Mouse (Mus musculus) forebrain, embryonic 12.5 days (tissue): ENCODE measurements at regions not wholly inside any gene's neighbourhood (a gene's known extent, or its start where the extent isn't known, plus 50 kb on each side); places are given as distances from the start of the nearest gene placed in this dataset.

Experiments
- ATAC-seq: fragments of 200-750 bp; cut with Nextera tagmentation; 2 replicates; pipeline ENCODE4 v1.8.0; 2017; ENCODE audit warnings: moderate TSS enrichment; ENCODE audit not compliant: low FRiP score
- H3K27ac ChIP-seq: fragments of 300-500 bp; sonication (generic); 2 replicates; pipeline ENCODE4 v1.5.1; 2016; ENCODE audit warnings: mild to moderate bottlenecking
- H3K27me3 ChIP-seq: fragments of 300-500 bp; sonication (generic); 2 replicates; pipeline ENCODE4 v1.6.1; 2016; ENCODE audit warnings: mild to moderate bottlenecking
- H3K36me3 ChIP-seq: fragments of 300-500 bp; sonication (generic); replicated peaks from 2 replicates; pipeline ENCODE4 v1.6.1; 2016; ENCODE audit warnings: mild to moderate bottlenecking
- H3K4me1 ChIP-seq: fragments of 300-500 bp; sonication (generic); 2 replicates; pipeline ENCODE4 v1.6.1; 2016
- H3K4me2 ChIP-seq: fragments of 300-500 bp; sonication (generic); 2 replicates; pipeline ENCODE4 v1.6.1; 2016; ENCODE audit warnings: mild to moderate bottlenecking, moderate library complexity
- H3K4me3 ChIP-seq: fragments of 300-500 bp; sonication (generic); replicated peaks from 2 replicates; pipeline ENCODE4 v1.5.1; 2016; ENCODE audit warnings: mild to moderate bottlenecking
- H3K9ac ChIP-seq: fragments of 300-500 bp; sonication (generic); 2 replicates; pipeline ENCODE4 v1.6.1; 2016; ENCODE audit warnings: mild to moderate bottlenecking
- H3K9me3 ChIP-seq: fragments of 300-500 bp; sonication (generic); 2 replicates; pipeline ENCODE4 v1.6.1; 2016
- WGBS: fragments of 180-500 bp; shearing (Covaris S2); methylation state at CpG from one replicate; pipeline ENCODE4 v1.1.7; 2016; 5-methylcytosine and 5-hydroxymethylcytosine counted together

GRCm38 (mm10) chr4:135041921-135042320, 78.5 kb upstream of the Runx3 start:
- H3K9ac ChIP-seq = no peak overlapping the region
- 49% methylated on average over 8 of the region's 8 CpGs for WGBS
- no peak overlapping the region for H3K4me2 ChIP-seq
- no peak overlapping the region for H3K4me3 ChIP-seq
- H3K9me3 ChIP-seq = no peaks in the 10 kb centered on the region
- H3K27ac ChIP-seq = no peak overlapping the region
- ATAC-seq = no peak
- no peaks in the 10 kb centered on the region for H3K36me3 ChIP-seq
- H3K27me3 ChIP-seq = 0 out of 2 replicates have a peak, but pooled peaks cover 4% of the 10 kb centered on the region
- H3K4me1 ChIP-seq = no peaks in the 10 kb centered on the region; the same call in 1 of the 2 replicates

- no peak overlapping the region for H3K4me3 ChIP-seq
- ATAC-seq = no peak
- H3K27ac ChIP-seq = no peak overlapping the region
- H3K9ac ChIP-seq = no peak overlapping the region
- H3K36me3 ChIP-seq = no peaks in the 10 kb centered on the region
- H3K9me3 ChIP-seq = no peaks in the 10 kb centered on the region
- H3K4me1 ChIP-seq = no peaks in the 10 kb centered on the region; the same call in 1 of the 2 replicates
- no peak overlapping the region for H3K4me2 ChIP-seq
- WGBS = 89% methylated on average over 1 of the region's 1 CpGs
- H3K27me3 ChIP-seq = 0 out of 2 replicates have a peak, but pooled peaks cover 4% of the 10 kb centered on the region
Measured at GRCm38 (mm10) chr4:135042501-135042900, 78.0 kb upstream of the Runx3 start.

GRCm38 (mm10) chr4:135045054-135045453, 75.4 kb upstream of the Runx3 start:
- H3K4me3 ChIP-seq = no peak overlapping the region
- H3K27me3 ChIP-seq = 0 out of 2 replicates have a peak, but pooled peaks cover 4% of the 10 kb centered on the region
- no peaks in the 10 kb centered on the region for H3K36me3 ChIP-seq
- H3K27ac ChIP-seq = no peak overlapping the region
- H3K4me1 ChIP-seq = no peaks in the 10 kb centered on the region; the same call in 1 of the 2 replicates
- WGBS = 71% methylated on average over 16 of the region's 16 CpGs
- no peak overlapping the region for H3K4me2 ChIP-seq
- ATAC-seq = no peak
- no peak overlapping the region for H3K9ac ChIP-seq
- H3K9me3 ChIP-seq = no peaks in the 10 kb centered on the region

- WGBS = 85% methylated on average over 7 of the region's 7 CpGs
- no peak overlapping the region for H3K4me3 ChIP-seq
Measured at GRCm38 (mm10) chr4:135046619-135047018, 73.8 kb upstream of the Runx3 start.

GRCm38 (mm10) chr4:135047251-135047650, 73.2 kb upstream of the Runx3 start:
- no peaks in the 10 kb centered on the region for H3K36me3 ChIP-seq
- H3K4me1 ChIP-seq = no peaks in the 10 kb centered on the region; the same call in 1 of the 2 replicates
- no peak for ATAC-seq
- H3K4me3 ChIP-seq = no peak overlapping the region
- no peak overlapping the region for H3K27ac ChIP-seq
- H3K27me3 ChIP-seq = 0 out of 2 replicates have a peak, but pooled peaks cover 2% of the 10 kb centered on the region
- H3K9me3 ChIP-seq = no peaks in the 10 kb centered on the region
- 89% methylated on average over 6 of the region's 6 CpGs for WGBS
- H3K9ac ChIP-seq = no peak overlapping the region
- H3K4me2 ChIP-seq = no peak overlapping the region

More at GRCm38 (mm10) chr4:135046619-135047018, 73.8 kb upstream of the Runx3 start:
- H3K9me3 ChIP-seq = no peaks in the 10 kb centered on the region
- no peak for ATAC-seq
- no peaks in the 10 kb centered on the region; the same call in 1 of the 2 replicates for H3K4me1 ChIP-seq
- no peak overlapping the region for H3K9ac ChIP-seq
- H3K27me3 ChIP-seq = 0 out of 2 replicates have a peak, but pooled peaks cover 4% of the 10 kb centered on the region
- no peak overlapping the region for H3K4me2 ChIP-seq
- no peaks in the 10 kb centered on the region for H3K36me3 ChIP-seq
- no peak overlapping the region for H3K27ac ChIP-seq

GRCm38 (mm10) chr4:135047771-135048170, 72.7 kb upstream of the Runx3 start:
- H3K36me3 ChIP-seq = no peaks in the 10 kb centered on the region
- no peak overlapping the region for H3K4me2 ChIP-seq
- H3K4me3 ChIP-seq = no peak overlapping the region
- no peak overlapping the region for H3K27ac ChIP-seq
- H3K4me1 ChIP-seq = no peaks in the 10 kb centered on the region; the same call in 1 of the 2 replicates
- no peaks in the 10 kb centered on the region for H3K27me3 ChIP-seq
- H3K9me3 ChIP-seq = no peaks in the 10 kb centered on the region
- 83% methylated on average over 5 of the region's 5 CpGs for WGBS
- H3K9ac ChIP-seq = no peak overlapping the region
- no peak for ATAC-seq

GRCm38 (mm10) chr4:135049924-135050323, 70.5 kb upstream of the Runx3 start:
- 65% methylated on average over 10 of the region's 10 CpGs for WGBS
- H3K9ac ChIP-seq = no peak overlapping the region
- no peak overlapping the region for H3K4me2 ChIP-seq
- no peak overlapping the region for H3K4me3 ChIP-seq
- no peaks in the 10 kb centered on the region; the same call in 1 of the 2 replicates for H3K4me1 ChIP-seq
- no peaks in the 10 kb centered on the region for H3K27me3 ChIP-seq
- H3K9me3 ChIP-seq = no peaks in the 10 kb centered on the region; the same call in 1 of the 2 replicates
- no peak overlapping the region for H3K27ac ChIP-seq
- no peak for ATAC-seq
- H3K36me3 ChIP-seq = no peaks in the 10 kb centered on the region

- Histone ChIP-seq H3K36me3 (no peaks in the 10 kb centered on the region), H3K4me3 (no peak overlapping the region), H3K4me2 (no peak overlapping the region), H3K27ac (no peak overlapping the region), H3K9me3 (no peaks in the 10 kb centered on the region; the same call in 1 of the 2 replicates), H3K27me3 (no peaks in the 10 kb centered on the region), H3K4me1 (no peaks in the 10 kb centered on the region), H3K9ac (no peak overlapping the region)
- no peak for ATAC-seq
- 76% methylated on average over 11 of the region's 11 CpGs for WGBS
Measured at GRCm38 (mm10) chr4:135051466-135051865, 69.0 kb upstream of the Runx3 start.

GRCm38 (mm10) chr4:135053585-135053984, 66.9 kb upstream of the Runx3 start:
- Histone ChIP-seq H3K27me3 (no peaks in the 10 kb centered on the region), H3K36me3 (no peaks in the 10 kb centered on the region), H3K4me1 (no peaks in the 10 kb centered on the region), H3K4me3 (no peak overlapping the region), H3K9ac (no peak overlapping the region), H3K27ac (no peak overlapping the region), H3K4me2 (no peak overlapping the region), H3K9me3 (no peaks in the 10 kb centered on the region; the same call in 1 of the 2 replicates)
- WGBS = 93% methylated on average over 11 of the region's 11 CpGs
- no peak for ATAC-seq

- whole genome bisulfite sequencing = 88% methylated on average over 10 of the region's 10 CpGs
- Histone ChIP-seq H3K9me3 (no peaks in the 10 kb centered on the region; the same call in 1 of the 2 replicates), H3K4me2 (no peak overlapping the region), H3K36me3 (no peaks in the 10 kb centered on the region), H3K4me1 (no peaks in the 10 kb centered on the region), H3K4me3 (no peak overlapping the region), H3K27ac (no peak overlapping the region), H3K27me3 (0 out of 2 replicates have a peak, but pooled peaks cover 4% of the 10 kb centered on the region), H3K9ac (no peak overlapping the region)
- no peak for ATAC-seq
Measured at GRCm38 (mm10) chr4:135054353-135054752, 66.1 kb upstream of the Runx3 start.

GRCm38 (mm10) chr4:135056371-135056770, 64.1 kb upstream of the Runx3 start:
- no peaks in the 10 kb centered on the region for H3K4me1 ChIP-seq
- WGBS = 90% methylated on average over 7 of the region's 7 CpGs
- H3K36me3 ChIP-seq = no peaks in the 10 kb centered on the region
- H3K27ac ChIP-seq = no peak overlapping the region
- no peak overlapping the region for H3K9ac ChIP-seq
- ATAC-seq = no peak
- H3K9me3 ChIP-seq = no peaks in the 10 kb centered on the region; the same call in 1 of the 2 replicates
- H3K27me3 ChIP-seq = 0 out of 2 replicates have a peak, but pooled peaks cover 4% of the 10 kb centered on the region
- H3K4me2 ChIP-seq = no peak overlapping the region
- no peak overlapping the region for H3K4me3 ChIP-seq

GRCm38 (mm10) chr4:135057286-135057685, 63.2 kb upstream of the Runx3 start:
- Histone ChIP-seq H3K9me3 (no peaks in the 10 kb centered on the region; the same call in 1 of the 2 replicates), H3K4me3 (no peak overlapping the region), H3K4me1 (no peaks in the 10 kb centered on the region), H3K27ac (no peak overlapping the region), H3K36me3 (no peaks in the 10 kb centered on the region), H3K9ac (no peak overlapping the region), H3K27me3 (0 out of 2 replicates have a peak, but pooled peaks cover 4% of the 10 kb centered on the region), H3K4me2 (no peak overlapping the region)
- WGBS = 91% methylated on average over 11 of the region's 11 CpGs
- no peak for ATAC-seq

- Histone ChIP-seq H3K4me3 (no peak overlapping the region), H3K27ac (no peak overlapping the region), H3K4me1 (no peaks in the 10 kb centered on the region), H3K27me3 (0 out of 2 replicates have a peak, but pooled peaks cover 4% of the 10 kb centered on the region), H3K36me3 (no peaks in the 10 kb centered on the region), H3K4me2 (no peak overlapping the region), H3K9ac (no peak overlapping the region), H3K9me3 (no peaks in the 10 kb centered on the region)
- 71% methylated on average over 4 of the region's 4 CpGs for WGBS
- ATAC-seq = no peak
Measured at GRCm38 (mm10) chr4:135058895-135059294, 61.6 kb upstream of the Runx3 start.
